Mouse (Mus musculus) C2C12 (cell line): ENCODE results near the gene Rab3ip.

Experiments used
- CEBPB ChIP-seq: IDR thresholded peaks from one replicate; pipeline ENCODE4 v1.6.1; 2011; ENCODE audit warnings: low read depth, mild to moderate bottlenecking, control low read depth, moderate library complexity
- CTCF ChIP-seq: IDR thresholded peaks from one replicate; pipeline ENCODE4 v1.5.1; 2011; ENCODE audit not compliant: control insufficient read depth, insufficient read depth, insufficient read length
- FOSL1 ChIP-seq: IDR thresholded peaks from one replicate; pipeline ENCODE4 v1.8.0; 2011; ENCODE audit warnings: mild to moderate bottlenecking, low read length; ENCODE audit not compliant: poor library complexity, insufficient read depth, severe bottlenecking
- MAX ChIP-seq: IDR thresholded peaks from one replicate; pipeline ENCODE4 v1.6.1; 2011; ENCODE audit warnings: mild to moderate bottlenecking, control low read depth
- MYOD1 ChIP-seq: IDR thresholded peaks from one replicate; pipeline ENCODE4 v1.6.1; 2011; ENCODE audit warnings: low read depth; ENCODE audit not compliant: control insufficient read depth, insufficient read length

DNA sequence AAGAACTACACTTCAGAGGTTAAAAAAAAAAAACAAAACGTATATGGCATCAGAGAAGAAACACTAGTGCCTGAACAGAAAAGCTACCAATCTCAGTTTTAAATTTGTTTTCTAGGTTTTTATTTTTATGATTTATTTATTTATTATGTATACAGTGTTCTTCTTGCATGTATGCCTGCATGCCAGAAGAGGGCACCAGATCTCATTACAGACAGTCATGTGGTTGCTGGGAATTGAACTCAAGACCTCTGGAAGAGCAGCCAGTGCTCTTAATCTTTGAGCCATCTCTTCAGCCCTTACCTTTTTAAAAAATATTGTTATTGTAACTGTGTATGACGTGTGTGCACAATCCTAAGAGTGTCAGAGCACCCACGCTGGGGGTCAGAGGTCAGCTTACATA, 6.4 kb downstream of the Rab3ip start:
- TF ChIP-seq CTCF (no peak), MAX (no peak), MYOD1 (no peak), FOSL1 (no peak), CEBPB (no peak)
